ENCODE assay signal across 9 mouse cellular contexts in the genomic region with DNA sequence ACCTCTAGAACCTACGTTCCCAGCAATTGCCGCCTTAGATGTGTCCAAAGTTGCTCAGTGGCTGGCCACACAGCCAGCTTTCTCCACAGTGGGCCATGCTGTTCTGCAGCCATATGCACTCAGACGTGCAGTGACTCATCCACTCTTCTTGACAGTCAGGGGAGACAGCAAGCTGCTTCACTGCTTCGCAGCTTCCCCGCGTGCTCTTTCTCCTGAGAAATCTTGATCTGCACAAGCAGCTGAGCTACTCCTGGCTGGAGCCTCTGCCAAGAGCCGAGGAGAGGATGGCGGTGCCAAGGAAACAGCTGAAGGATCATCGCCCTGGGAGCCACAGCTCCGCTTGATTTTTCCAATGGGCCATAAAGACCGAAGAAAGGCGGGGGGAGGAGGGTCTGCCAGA.
A peak's percentile ranks its signal among the peaks of the same experiment; 100 is the strongest.
DNase-seq lines count a peak whose midpoint lies in the region; ATAC-seq lines count a peak whose summit lies in the region.
"Had no signal": no experiment of that assay in that cellular context is flagged by ENCODE, and none has a peak within 500 bp of the region (broad histone marks: within the 10 kb centered on the region; RNA-seq: fewer than 3 reads in every experiment).

No protein-coding gene starts in this region.

- 57% methylated on average over 12 of the region's 12 CpGs for WGBS in kidney, embryonic 14.5 days

- H3K4me1 ChIP-seq in kidney, embryonic 14.5 days (ENCODE audit: control insufficient read depth, insufficient read depth, low read length): peaks cover 15% of the 10 kb centered on the region; the same call in 1 of the 2 replicates

- ATAC-seq in kidney, embryonic 14.5 days (ENCODE audit: low FRiP score, low TSS enrichment): no peak
- no peak for ATAC-seq in erythroblast, adult 5-6 weeks (replicated peaks; ENCODE audit: low FRiP score, poor library complexity, severe bottlenecking)
- ATAC-seq: liver, postnatal 0 days had no signal

- H3K4me2 ChIP-seq in kidney, embryonic 14.5 days (replicated peaks; ENCODE audit: low read depth, low read length): no peak overlapping the region

- H3K27ac ChIP-seq in kidney, embryonic 14.5 days (ENCODE audit: low read depth, low read length): no peak overlapping the region

- DNase-seq in kidney, postnatal 4 days: peak; percentile 29 to 33
- DNase-seq in frontal cortex, adult 2 months (ENCODE audit: extremely low spot score in 1 of 2, low spot score in 1 of 2): peak; percentile 75 to 80
- peak; percentile 43 to 46 for DNase-seq in layer of hippocampus, adult 8-10 months (ENCODE audit: low spot score in 2 of 2)
- DNase-seq in right cerebral cortex, postnatal 10 days (ENCODE audit: low spot score in 2 of 2): peak; percentile 74 to 86
- DNase-seq in lung, postnatal 14 days: no peak
- no peak for DNase-seq in testis, postnatal 10 days (ENCODE audit: low spot score)
- DNase-seq: liver, postnatal 0 days had no signal

- H3K27me3 ChIP-seq in kidney, embryonic 14.5 days (ENCODE audit: control insufficient read depth, insufficient read depth, low read length): no peaks in the 10 kb centered on the region

- H3K4me3 ChIP-seq in kidney, embryonic 14.5 days (ENCODE audit: low read length): no peak overlapping the region

- no peak overlapping the region for H3K9ac ChIP-seq in kidney, embryonic 14.5 days (ENCODE audit: low read depth, low read length)
- H3K9ac ChIP-seq: liver, postnatal 0 days had no signal

- no peaks in the 10 kb centered on the region for H3K36me3 ChIP-seq in kidney, embryonic 14.5 days (ENCODE audit: control insufficient read depth, insufficient read depth, low read length)

- no peaks in the 10 kb centered on the region for H3K9me3 ChIP-seq in kidney, embryonic 14.5 days (ENCODE audit: control insufficient read depth, low read length)

Comparison
In these comparisons a context has a peak if more than half of its experiments do, and no peak if none do; other contexts are left out.
1. DNase-seq: peak in kidney, postnatal 4 days (2 of 2), frontal cortex, adult 2 months (2 of 2), layer of hippocampus, adult 8-10 months (2 of 2) and right cerebral cortex, postnatal 10 days (2 of 2); none in lung, postnatal 14 days (single experiment) and testis, postnatal 10 days (single experiment).